In the genomic region with DNA sequence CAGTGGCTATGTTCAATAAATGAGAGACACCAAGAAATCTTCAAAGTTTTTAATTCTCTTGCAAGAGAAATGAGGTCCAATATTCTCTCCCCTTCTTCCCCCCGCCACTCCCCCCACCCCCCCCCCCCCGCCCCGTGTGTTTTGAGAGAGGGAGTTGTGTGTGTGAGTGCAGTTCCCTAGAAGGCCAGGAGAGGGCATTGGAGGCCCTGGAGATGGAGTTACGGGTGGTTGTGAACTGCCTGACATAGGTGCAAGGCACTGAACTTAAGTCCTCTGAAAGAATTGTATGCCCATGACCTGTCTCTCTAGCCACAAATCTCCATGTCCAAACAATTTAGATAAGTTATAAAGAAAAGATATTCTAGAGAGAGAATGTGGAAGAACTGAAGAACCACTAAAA, we compare ENCODE assay signal across 17 mouse cellular contexts. TPM values are rescaled to one million over a fixed set of nuclear protein-coding genes. Genes with fewer than 3 reads are reported as not detected.
A peak's percentile ranks its signal among the peaks of the same experiment; 100 is the strongest.
DNase-seq lines count a peak whose midpoint lies in the region; ATAC-seq and TF ChIP-seq lines count a peak whose summit lies in the region.
"Had no signal": no experiment of that assay in that cellular context is flagged by ENCODE, and none has a peak within 500 bp of the region (broad histone marks: within the 10 kb centered on the region; RNA-seq: fewer than 3 reads in every experiment).

No protein-coding gene starts in this region.

- H3K4me3 ChIP-seq in forebrain, postnatal 0 days (ENCODE audit: low read depth, low read length), result no peak overlapping the region
- H3K4me3 ChIP-seq in forebrain, embryonic 11.5 days (ENCODE audit: low read depth, low read length), result no peak overlapping the region
- H3K4me3 ChIP-seq in lung, adult 2 months (replicated peaks; ENCODE audit: extremely low read depth, low read depth, low read length), result no peak overlapping the region
- H3K4me3 ChIP-seq in ES-E14 (ENCODE audit: insufficient read depth in 1 of 2, low read depth in 1 of 2, low read length in 2 of 2, poor library complexity in 1 of 2, severe bottlenecking in 1 of 2), result no peak overlapping the region
- H3K4me3 ChIP-seq: embryonic facial prominence, embryonic 10.5 days; forebrain, embryonic 13.5 days; megakaryocyte, embryonic 14.5 days; neural tube, embryonic 12.5 days had no signal

- H3K36me3 ChIP-seq in forebrain, postnatal 0 days (ENCODE audit: insufficient read depth), result no peaks in the 10 kb centered on the region
- H3K36me3 ChIP-seq in forebrain, embryonic 11.5 days (ENCODE audit: control insufficient read depth, insufficient read depth, low read length), result no peaks in the 10 kb centered on the region
- no peaks in the 10 kb centered on the region for H3K36me3 ChIP-seq in ES-E14 (ENCODE audit: control insufficient read depth, insufficient read depth, low read length, poor library complexity, severe bottlenecking)
- H3K36me3 ChIP-seq: embryonic facial prominence, embryonic 10.5 days; neural tube, embryonic 12.5 days had no signal

- H3K27ac ChIP-seq in forebrain, postnatal 0 days (ENCODE audit: low read depth, low read length), result no peak overlapping the region
- no peak overlapping the region for H3K27ac ChIP-seq in forebrain, embryonic 11.5 days (ENCODE audit: low read depth, low read length)
- H3K27ac ChIP-seq in ES-E14 (ENCODE audit: insufficient read depth, low read depth, low read length, poor library complexity, severe bottlenecking), result no peak overlapping the region
- H3K27ac ChIP-seq: embryonic facial prominence, embryonic 10.5 days; forebrain, embryonic 13.5 days; neural tube, embryonic 12.5 days had no signal

- TF ChIP-seq POLR2A in lung, adult 2 months (IDR thresholded peaks at IDR 0.05; ENCODE audit: borderline replicate concordance, extremely low read depth, low read depth, low read length), result no peak

- H3K4me2 ChIP-seq in forebrain, postnatal 0 days (ENCODE audit: low read depth), result no peak overlapping the region
- H3K4me2 ChIP-seq in forebrain, embryonic 11.5 days (ENCODE audit: low read depth, low read length, severe bottlenecking), result no peak overlapping the region
- H3K4me2 ChIP-seq: forebrain, embryonic 13.5 days; neural tube, embryonic 12.5 days had no signal

- 43% methylated on average over 3 of the region's 4 CpGs for WGBS in forebrain, postnatal 0 days
- 26% methylated on average over 2 of the region's 4 CpGs for WGBS in forebrain, embryonic 11.5 days
- WGBS in lung, adult 2 months, result 40% methylated on average over 4 of the region's 4 CpGs

- no peaks in the 10 kb centered on the region for H3K27me3 ChIP-seq in forebrain, postnatal 0 days (ENCODE audit: insufficient read depth, low read length)
- no peaks in the 10 kb centered on the region for H3K27me3 ChIP-seq in forebrain, embryonic 11.5 days (ENCODE audit: control insufficient read depth, insufficient read depth, low read length)
- H3K27me3 ChIP-seq: forebrain, embryonic 13.5 days; neural tube, embryonic 12.5 days had no signal

- no peaks in the 10 kb centered on the region for H3K4me1 ChIP-seq in forebrain, postnatal 0 days (ENCODE audit: insufficient read depth)
- no peaks in the 10 kb centered on the region for H3K4me1 ChIP-seq in forebrain, embryonic 11.5 days (replicated peaks; ENCODE audit: control insufficient read depth, insufficient read depth, low read length)
- H3K4me1 ChIP-seq in lung, adult 2 months (ENCODE audit: control insufficient read depth, insufficient read depth, low read length), result no peaks in the 10 kb centered on the region
- H3K4me1 ChIP-seq in ES-E14 (ENCODE audit: control insufficient read depth in 2 of 2, insufficient read depth in 2 of 2, low read length in 2 of 2, poor library complexity in 1 of 2), result no peaks in the 10 kb centered on the region
- H3K4me1 ChIP-seq: forebrain, embryonic 13.5 days; neural tube, embryonic 12.5 days had no signal

- no peak overlapping the region for H3K9ac ChIP-seq in forebrain, postnatal 0 days
- no peak overlapping the region for H3K9ac ChIP-seq in forebrain, embryonic 11.5 days (ENCODE audit: low read length)
- no peak overlapping the region for H3K9ac ChIP-seq in ES-E14 (ENCODE audit: insufficient read depth, low read depth, low read length, poor library complexity, severe bottlenecking)
- H3K9ac ChIP-seq: forebrain, embryonic 13.5 days; neural tube, embryonic 12.5 days had no signal

- H3K9me3 ChIP-seq in forebrain, postnatal 0 days (ENCODE audit: low read length), result no peaks in the 10 kb centered on the region
- H3K9me3 ChIP-seq in forebrain, embryonic 11.5 days (ENCODE audit: control insufficient read depth, low read length), result no peaks in the 10 kb centered on the region
- no peaks in the 10 kb centered on the region for H3K9me3 ChIP-seq in ES-E14 (ENCODE audit: control insufficient read depth, insufficient read depth, low read depth, low read length)
- H3K9me3 ChIP-seq: embryonic facial prominence, embryonic 10.5 days; forebrain, embryonic 13.5 days; neural tube, embryonic 12.5 days had no signal

- DNase-seq in forebrain, postnatal 0 days, result no peak
- no peak for DNase-seq in forebrain, embryonic 11.5 days (ENCODE audit: low spot score)
- no peak for DNase-seq in lung, adult 2 months
- DNase-seq in lung, adult 18-20 months, result no peak
- peak; percentile 39 for DNase-seq in ES-E14 (ENCODE audit: low read depth, low spot score)
- no peak for DNase-seq in frontal cortex, postnatal 14 days (ENCODE audit: low spot score in 2 of 2)
- no peak for DNase-seq in urinary bladder, postnatal 25 days (ENCODE audit: low spot score)
- DNase-seq: adrenal gland, adult 2 months; cerebellum, adult 11 months; gastrocnemius, postnatal 36 days; kidney, postnatal 14 days; right cerebral cortex, postnatal 4 days had no signal

- ATAC-seq in forebrain, postnatal 0 days, result no peak
- no peak for ATAC-seq in forebrain, embryonic 11.5 days (replicated peaks; ENCODE audit: low FRiP score)
- ATAC-seq in megakaryocyte progenitor cell, adult 5-6 weeks (replicated peaks; ENCODE audit: poor library complexity), result peak; percentile 76
- ATAC-seq: forebrain, embryonic 13.5 days had no signal

- TF ChIP-seq CTCF in forebrain, postnatal 0 days (IDR thresholded peaks at IDR 0.05; ENCODE audit: low read depth), result peak; percentile 14; the same call in 1 of the 2 replicates
- TF ChIP-seq CTCF in lung, adult 2 months (IDR thresholded peaks at IDR 0.05; ENCODE audit: insufficient read depth, low read length), result 0 out of 2 replicates have a peak, but pooled peaks have one; percentile 23

- in situ Hi-C loops in ES-E14 (cut with MboI; ENCODE audit: low sequenced_read_pairs in 2 of 2, unreplicated experiment in 2 of 2), result loop anchor here in 1 of 2 experiments (25.0 kb wide), 1 partner anchor 262 kb away; a partner anchor contains a TSS

TF ChIP-seq in ES-E14, 5 proteins besides CTCF, POLR2A, EP300 and RAD21:
- TF ChIP-seq HCFC1 (IDR thresholded peaks at IDR 0.05; ENCODE audit: borderline replicate concordance, insufficient read depth, low read length) (no peak), ZC3H11A (IDR thresholded peaks at IDR 0.05; ENCODE audit: borderline replicate concordance, low read depth, low read length) (0 out of 2 replicates have a peak, but pooled peaks have one; percentile 22)
TF ChIP-seq in ES-E14: peak in this region for 1.

RNA-seq across cellular contexts. Expression of a gene that starts 7.0 kb away (rescaled TPM):
- total RNA-seq in forebrain, postnatal 0 days (2014; rRNA removed), result 38.5 and 42.1 TPM in 2 replicates
- 32.9 and 45.8 TPM in 2 replicates for polyA plus RNA-seq in forebrain, postnatal 0 days (2015; fragmentation: Nextera tagmentation; extraction: Ambion mirVana)
- 66.8 and 69.1 TPM in 2 replicates for polyA plus RNA-seq in forebrain, embryonic 11.5 days (2014; fragmentation: Nextera tagmentation; extraction: Ambion mirVana)
- polyA plus RNA-seq in lung, adult 2 months (2012; rRNA removed), result 48.3 and 72.9 TPM in 2 replicates
- total RNA-seq in ES-E14 (2012; rRNA removed), result 69.3 and 72.7 TPM in 2 replicates
- total RNA-seq in megakaryocyte progenitor cell, adult 5-6 weeks (2015), result 104 and 106 TPM in 2 replicates
- 51.3 and 61.7 TPM in 2 replicates for total RNA-seq in megakaryocyte progenitor cell, adult 5-6 weeks (2017)
